Mouse (Mus musculus): ENCODE results near the gene Bbip1. TPM values are rescaled to one million over a fixed set of nuclear protein-coding genes. Genes with fewer than 3 reads are reported as not detected.
"Not testable (repeated sequence)": the region's sequence is repeated elsewhere in the genome, so short reads cannot be mapped to it uniquely, and the experiment has no call there.

Gene Bbip1
- total RNA-seq (2021) = 10 to 100 TPM; 30.7 to 34.1 TPM
- long read RNA-seq, experiment 1, transcript Bbip1-206 (4 exons, 662 nt) = major isoform, 41 of 90 reads
- long read RNA-seq, experiment 1, partial matches to known transcripts = 35 of 90 reads
- long read RNA-seq, experiment 1, other reads (novel, unspliced or antisense) = 6 of 90 reads
- long read RNA-seq, experiment 2, transcript Bbip1-201 (4 exons, 2,043 nt) = minor isoform, 5 of 73 reads
- long read RNA-seq, experiment 2, transcript Bbip1-206 (4 exons, 662 nt) = major isoform, 30 of 73 reads
- long read RNA-seq, experiment 2, partial matches to known transcripts = 32 of 73 reads
- long read RNA-seq, experiment 2, other reads (novel, unspliced or antisense) = 6 of 73 reads

DNA sequence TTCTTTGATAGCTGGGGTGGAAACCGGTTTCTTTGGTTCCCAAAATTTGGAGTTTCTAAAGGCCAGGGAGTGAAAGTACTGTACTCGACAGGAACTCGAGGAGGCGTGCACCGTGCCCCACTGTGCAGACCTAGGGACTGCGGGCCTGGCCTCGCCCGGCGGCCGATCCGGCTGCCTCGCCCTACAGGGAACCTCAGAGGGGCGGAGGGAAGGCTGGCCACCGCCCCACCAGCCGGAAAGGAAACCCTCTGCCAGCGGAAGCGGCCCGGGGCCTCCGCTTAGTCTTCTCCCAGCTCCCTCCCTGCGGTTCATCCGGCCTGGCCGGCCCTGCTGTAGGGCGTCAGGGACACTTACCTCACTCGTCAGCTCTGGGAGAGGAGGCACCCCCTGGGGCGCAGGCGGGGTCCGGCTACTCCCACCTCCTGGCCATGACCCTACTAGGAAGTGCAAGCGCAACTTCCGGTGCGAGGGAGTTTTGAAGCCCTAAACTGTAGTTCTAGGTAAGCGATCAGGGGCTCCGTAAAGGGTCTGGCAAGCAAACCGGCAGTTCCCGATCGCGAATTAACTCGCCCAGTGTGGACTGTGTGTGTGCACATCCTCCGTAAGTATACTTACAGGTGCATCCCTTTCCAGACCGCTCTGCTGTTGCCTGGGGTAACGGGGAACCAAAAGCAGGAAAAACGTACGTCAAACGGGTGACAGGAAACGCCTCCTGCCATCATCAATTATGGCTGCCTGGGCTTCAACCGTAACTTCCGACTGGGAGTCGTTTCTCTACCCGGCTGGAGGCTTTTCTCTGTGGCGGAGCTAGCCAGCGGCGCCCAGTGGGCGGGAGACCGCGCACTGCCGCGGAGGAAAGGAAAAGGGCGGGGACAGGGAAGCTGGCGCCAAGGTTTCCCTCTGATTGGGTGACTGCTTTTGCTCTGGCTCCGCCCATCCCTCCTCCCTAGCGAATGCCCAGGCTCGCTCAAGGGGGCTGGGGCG lies at the start of gene Bbip1, which contains the start of gene Shoc2:
Gene Bbip1 (minus strand): TSS at position 826 of the 984 bp plus-strand sequence.
Gene Shoc2 (plus strand): TSS at position 505 of the 984 bp plus-strand sequence.
- peak; percentile 100 for DNase-seq

DNA sequence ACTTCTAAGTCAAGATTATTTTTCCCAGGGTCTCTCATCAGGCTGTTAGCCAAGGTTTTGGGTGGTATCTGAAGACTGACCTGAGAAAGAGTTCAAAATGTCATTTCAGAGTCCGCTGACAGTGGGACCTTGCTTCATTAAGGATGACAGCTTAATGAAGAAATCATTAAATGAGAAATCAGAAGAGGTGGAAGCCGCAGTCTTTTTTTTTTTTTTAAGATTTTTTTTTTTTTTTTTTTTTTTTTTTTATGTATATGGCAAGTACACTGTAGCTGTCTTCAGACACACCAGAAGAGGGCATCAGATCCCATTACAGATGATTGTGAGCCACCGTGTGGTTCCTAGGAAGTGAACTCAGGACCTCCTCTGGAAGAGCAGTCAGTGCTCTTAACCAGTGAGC lies 49.4 kb upstream of the Bbip1 start:
- DNase-seq = no peak

- no peak for DNase-seq
Measured at GRCm38 (mm10) chr19:53990538-53990937, 46.1 kb upstream of the Bbip1 start.

DNA sequence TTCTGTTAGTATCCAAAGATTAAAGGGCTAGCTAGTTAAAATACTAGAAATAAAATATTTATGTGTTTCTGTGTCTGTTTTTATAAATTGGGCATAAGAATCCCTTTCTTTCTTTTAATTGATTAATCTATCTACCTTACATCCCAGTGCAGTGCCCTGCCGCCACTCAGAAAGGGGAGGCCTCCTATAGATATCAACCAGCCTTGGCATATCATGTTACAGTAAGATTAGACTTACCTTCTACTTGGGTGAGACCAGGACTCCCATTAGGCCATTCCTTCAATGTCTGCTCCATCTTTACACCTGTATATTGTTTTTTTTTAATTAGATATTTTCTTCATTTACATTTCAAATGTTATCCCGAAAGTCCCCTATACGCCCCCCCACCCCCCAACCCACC lies 40.2 kb upstream of the Bbip1 start:
- no peak for DNase-seq

DNA sequence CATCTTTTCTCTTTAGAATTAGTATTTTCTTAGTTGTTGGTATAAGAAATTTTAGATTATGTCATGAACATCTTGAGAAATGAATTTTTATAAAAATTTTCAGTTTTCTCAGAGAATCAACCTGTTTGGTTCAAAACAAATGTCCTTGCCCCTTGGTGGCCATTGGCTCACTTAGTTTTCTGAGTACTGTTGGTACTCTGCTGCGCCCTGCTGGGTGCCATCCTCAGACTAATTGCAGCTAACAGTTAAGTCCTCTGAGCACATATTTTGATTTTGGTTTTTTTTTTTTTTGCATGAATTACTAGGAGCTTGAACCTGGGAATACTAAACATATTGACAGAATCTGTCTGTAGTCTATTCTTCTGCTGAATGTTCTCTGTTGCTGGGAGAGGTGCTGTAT lies 38.9 kb upstream of the Bbip1 start:
- DNase-seq = no peak

DNA sequence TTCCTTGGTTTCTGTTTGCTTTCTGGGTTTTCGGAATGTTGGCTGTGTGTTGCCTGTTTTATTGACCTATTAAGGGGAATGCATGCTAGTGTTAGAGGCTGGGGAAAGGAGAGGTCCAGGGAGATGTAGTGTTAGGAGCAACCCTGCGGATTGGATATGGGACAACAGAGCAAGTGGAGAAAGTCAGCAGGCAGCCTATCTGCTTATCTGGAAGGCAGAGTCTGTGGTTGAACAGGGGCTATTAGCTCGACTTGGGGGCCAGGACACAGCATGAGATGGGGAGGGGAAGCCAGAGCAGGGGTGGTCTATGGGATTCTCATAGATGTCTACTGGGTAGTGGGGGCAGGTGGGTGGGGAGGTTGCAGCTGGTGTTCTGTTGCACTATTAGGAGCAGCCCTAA lies 37.6 kb upstream of the Bbip1 start:
- DNase-seq = no peak

GRCm38 (mm10) chr19:53973656-53974055 lies 29.2 kb upstream of the Bbip1 start:
- no peak for DNase-seq

GRCm38 (mm10) chr19:53971938-53972337 lies 27.5 kb upstream of the Bbip1 start:
- no peak for DNase-seq

- no peak for DNase-seq
Measured at GRCm38 (mm10) chr19:53969226-53969625, 24.8 kb upstream of the Bbip1 start.

GRCm38 (mm10) chr19:53964910-53965633 lies 20.6 kb upstream of the Bbip1 start:
- no peak for DNase-seq

DNA sequence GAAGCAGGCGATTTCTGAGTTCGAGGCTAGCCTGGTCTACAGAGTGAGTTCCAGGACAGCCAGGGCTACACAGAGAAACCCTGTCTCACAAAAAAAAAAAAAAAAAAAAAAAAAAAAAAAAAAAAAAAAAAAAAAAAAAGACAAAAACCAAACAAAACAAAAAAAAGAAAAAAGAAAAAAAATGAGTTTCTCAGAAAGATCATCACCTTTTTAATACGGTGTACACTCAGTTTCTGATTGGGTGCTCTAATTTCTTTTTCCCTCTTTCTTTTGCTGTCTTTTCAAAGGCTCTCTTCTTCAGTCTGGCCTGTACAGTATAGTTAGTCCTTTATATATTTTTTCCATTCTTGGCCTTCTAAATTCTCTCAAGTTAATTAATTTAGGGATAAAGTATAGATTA lies 19.9 kb upstream of the Bbip1 start:
- DNase-seq = not testable (repeated sequence)

- DNase-seq = no peak
Measured at GRCm38 (mm10) chr19:53962511-53962910, 18.1 kb upstream of the Bbip1 start.

GRCm38 (mm10) chr19:53957513-53957912 lies 13.1 kb upstream of the Bbip1 start:
- DNase-seq = no peak

DNA sequence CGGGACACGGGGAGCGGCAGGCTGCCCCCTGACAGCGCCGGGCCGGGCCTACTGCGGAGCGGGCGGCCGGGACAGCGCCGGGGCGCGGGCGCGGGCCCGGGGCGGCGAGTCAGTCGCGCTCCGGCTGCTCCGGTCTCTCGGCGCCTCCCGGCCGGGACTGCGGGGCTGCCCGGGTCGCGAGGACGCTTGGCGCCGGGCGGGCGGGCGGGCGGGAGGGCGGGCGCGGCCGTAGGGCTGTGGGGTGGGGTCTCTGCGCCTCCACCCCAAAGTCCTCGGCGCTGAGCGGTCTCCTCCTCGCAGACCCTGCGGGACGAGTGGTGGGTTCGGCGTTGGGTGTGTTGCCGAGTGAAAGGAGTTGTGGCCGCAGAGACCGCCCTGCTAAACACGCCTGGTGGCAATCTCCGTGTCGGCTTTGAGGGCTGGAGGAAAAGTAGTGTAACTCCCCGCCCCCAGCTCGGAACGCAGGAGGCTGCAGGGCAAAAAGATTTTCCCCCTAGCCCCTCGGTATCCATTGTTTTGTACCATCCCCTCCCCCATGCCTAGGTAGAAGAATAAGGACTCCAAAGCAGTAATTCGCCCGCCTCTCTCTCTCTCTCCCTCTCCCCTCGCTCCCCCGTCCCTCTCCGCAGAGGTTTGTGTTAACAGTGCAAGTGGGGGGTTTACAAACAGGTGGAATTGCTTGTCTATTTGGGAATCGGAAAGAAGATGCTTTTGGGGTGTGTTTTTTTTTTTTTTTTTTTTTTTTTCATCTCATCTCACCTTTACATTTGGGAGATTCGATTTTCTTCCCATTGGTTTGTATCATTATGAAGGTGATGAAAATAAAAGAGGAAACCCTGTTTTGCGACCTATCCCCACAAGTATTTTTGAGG lies 980 bp upstream of the Bbip1 start:
- peak; percentile 35 for DNase-seq

- no peak for DNase-seq
Measured at GRCm38 (mm10) chr19:53944786-53945169, 351 bp upstream of the Bbip1 start.

DNA sequence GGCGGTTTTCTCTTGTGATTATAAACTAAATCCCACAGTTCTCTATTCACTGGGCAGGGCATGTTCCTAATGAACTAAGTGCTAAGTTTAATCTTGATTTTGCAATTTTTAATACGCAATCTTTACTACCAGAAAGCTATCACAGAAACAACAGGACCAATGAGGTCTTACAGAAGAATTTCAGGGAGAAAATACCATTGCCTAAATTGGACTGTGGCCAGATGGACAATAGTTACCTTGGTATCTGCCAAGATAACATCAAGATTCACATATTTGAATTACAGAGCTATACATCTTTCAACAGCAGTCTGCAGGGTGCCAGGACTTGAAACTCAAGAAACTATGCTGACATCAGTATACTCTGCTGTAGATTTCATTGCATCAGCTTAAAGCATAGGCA lies 2.1 kb downstream of the Bbip1 start:
- DNase-seq = no peak

DNA sequence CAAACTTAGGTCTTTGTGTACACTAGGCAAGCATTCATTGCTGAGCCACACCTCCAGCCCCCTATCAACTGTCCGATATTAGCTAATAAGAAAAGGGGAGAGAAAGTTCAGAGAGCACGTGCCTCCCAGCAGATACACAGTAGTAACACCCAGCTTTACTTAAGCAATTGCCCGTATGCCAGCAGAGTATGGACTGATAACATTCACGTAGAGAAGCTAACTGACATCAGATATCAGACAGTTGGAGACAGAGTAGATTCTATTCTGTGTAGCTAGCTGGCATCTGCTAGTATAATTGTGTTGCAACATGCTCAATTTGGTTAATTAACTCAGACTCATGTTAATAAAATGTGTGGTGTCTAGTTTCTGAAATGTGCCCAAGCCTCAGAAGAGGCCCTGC lies 3.3 kb downstream of the Bbip1 start:
- DNase-seq = no peak

DNA sequence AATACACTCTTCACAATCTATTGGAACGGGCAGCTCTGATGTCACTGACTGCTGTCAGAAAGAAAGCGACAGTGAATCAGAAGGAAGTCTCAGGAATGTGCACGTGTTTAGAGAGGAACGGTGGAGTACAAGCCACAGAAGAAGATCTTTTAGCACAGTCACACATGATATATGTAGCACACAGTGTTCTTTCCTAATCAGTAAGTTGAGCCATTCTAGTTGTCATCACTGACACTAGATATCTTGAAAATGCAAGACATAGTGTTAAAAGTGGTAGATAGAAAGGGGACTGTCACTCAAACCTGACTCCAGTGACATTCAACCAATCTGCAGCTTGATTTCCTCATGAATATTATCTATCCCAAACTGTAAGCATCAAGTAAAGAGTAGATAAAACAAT lies 5.0 kb downstream of the Bbip1 start:
- no peak for DNase-seq

DNA sequence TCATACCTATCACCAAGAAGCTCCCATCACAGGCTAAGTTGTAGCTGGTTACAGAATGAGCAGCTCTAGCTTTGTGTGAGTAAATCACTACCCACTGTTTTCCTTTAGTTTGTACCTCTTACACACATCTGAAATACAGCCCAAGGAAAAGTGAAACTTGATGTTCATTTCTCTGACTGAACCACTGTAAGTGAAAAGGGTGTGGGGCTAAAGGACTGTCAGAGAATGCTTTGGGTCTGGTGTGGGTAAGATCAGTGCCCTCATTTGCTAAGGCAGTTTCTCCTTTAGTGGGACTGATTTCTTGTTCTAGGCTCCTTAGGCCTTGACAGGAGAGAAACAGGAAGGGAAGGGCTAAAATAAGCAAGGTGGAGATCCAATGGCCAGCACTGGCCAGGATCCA lies 10.4 kb downstream of the Bbip1 start:
- no peak for DNase-seq

- no peak for DNase-seq
Measured at GRCm38 (mm10) chr19:53933050-53933449, 11.4 kb downstream of the Bbip1 start.

- DNase-seq = no peak
Measured at GRCm38 (mm10) chr19:53929218-53929617, 15.2 kb downstream of the Bbip1 start.
